Mouse (Mus musculus) lung, postnatal 14 days (tissue): ENCODE results near the gene Arid2.

Experiments used
- DNase-seq: peaks from one replicate; pipeline ENCODE4 v3.0.0; 2021

The Arid2 gene

DNA sequence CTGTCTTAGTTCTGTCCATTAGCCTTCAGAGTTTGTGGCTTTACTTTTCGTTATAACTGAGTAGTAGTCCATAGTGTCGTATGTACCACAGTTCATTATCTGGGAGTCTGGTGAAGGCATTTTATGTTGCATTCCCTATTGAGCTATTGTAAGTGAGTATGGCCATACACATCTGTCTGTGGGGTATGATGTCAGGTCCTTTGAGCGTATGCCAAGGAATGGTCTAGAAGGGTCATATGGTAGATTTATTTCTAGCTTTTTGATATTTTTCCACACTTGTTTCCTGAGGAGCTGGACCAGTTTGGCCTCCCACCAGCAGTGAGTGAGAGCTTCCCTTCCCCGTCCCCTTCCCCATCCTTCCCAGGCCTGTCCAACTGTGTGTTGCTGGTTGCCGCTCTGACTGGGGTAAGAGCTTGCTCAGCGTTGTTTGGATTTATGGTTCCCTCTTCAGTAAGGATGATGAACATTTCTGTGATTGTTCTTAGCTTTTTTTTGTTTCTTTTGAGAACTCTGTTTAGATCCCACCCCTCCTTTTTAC is 58.1 kb downstream of the Arid2 start:
- no peak for DNase-seq

DNA sequence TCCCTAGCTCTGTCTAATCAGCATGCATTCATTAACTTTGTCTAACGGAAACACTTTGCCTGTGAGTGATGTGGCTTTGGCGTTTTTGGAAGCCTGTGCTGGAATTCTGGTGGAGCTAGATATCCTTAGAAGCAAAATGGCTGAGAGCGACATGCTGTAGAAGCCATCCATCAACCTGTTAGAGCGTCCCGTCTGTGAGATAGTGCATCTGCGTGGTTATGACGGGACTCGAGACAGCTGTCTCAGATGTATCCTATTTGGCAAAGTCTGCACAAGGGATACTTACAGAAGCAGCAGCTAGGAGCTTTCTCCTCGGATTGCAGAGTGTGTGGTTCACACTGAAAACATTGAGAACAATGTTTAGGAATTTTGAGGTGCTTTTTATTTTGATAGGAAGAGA is 64.1 kb downstream of the Arid2 start:
- DNase-seq, result no peak

DNA sequence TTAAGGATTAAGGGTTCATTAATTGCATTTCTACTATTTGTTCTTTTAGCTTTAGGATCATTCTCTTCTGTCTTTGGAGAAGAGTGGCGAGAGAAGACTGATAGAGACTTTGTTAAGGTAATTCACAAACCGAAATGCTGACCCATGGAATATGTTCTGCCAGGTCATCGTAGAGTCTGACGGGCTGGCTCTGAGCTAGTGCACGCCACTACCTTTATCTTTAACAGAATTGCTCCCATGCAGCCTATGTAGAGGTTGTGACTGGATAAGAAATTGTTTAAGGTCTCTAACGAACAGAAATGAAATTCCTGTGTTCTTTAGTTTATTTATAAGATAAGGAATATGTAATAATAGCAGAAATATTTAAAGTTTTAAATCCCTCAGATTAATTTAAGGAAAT is 71.6 kb downstream of the Arid2 start:
- DNase-seq, result no peak

DNA sequence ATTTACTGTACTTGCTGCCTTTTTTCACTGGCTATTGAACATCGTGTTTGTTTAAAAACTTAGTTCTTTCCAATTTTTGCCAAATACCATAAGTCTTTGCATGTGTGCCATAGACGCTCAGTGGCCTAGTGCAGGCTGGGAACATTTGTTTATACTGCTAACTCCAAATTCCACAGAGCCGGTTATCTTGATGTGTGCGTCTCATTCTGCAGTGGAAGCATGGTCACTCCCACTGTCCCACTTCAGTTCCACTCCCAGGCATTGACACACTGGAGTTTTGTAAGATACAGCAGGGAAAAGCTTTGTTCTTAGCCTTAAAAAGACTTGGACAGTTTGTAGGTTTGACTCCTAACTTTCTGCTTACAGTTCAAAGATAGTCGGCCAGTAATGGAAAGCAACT is 73.3 kb downstream of the Arid2 start:
- no peak for DNase-seq

DNA sequence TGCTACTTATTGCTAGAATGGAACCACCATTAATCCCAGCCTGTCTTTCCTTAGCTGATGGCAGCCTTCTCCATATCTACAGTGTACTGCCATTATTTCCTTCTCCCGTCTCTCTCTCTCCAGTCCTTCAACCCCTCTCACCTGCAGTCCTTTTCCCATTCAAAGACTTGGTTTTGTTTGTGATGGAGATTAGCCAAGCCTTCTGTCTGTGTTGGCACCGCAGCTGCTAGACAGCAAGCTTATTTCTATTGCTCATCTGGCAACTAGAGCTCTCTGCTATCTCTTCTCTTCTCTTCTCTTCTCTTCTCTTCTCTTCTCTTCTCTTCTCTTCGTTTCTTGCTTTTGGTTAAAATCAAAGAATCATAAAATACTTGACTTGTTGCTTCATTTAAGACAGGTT is 78.0 kb downstream of the Arid2 start:
- DNase-seq, result no peak

DNA sequence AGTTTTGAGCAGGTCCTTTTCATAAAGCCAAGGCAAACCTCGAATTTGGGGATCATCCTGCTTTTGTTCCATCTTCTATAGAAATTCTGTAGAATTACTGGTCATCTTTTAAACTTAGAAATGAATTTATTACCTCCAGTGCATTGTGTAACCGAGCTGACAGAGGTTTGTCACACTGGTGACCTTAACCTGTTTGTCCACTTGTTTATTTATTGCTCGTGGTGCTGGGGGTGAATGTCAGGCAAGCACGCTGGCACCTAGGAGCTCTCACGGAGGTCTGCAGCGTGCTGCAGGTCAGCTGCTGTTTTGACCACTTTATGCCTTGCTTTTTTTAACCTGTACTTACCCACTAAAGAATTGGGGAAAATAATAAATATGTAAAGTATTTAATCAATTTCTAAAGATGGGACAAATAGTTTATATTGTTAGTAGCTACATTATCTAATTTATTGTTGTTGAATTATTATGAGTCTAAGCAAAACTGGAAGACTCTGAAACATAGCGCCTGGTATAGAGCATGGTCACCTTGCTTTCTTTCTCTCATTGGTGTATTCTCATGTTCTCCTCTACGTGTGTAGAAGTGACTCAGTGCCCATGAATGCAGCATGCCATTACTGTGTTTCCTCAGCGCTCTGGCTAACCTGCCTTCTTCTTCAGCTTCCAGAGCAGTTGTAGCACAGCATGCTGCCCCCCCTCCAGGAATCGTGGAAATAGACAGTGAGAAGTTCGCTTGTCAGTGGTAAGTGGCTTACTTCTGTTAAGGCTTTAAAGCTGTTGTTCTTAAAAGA is 79.1 kb downstream of the Arid2 start:
- no peak for DNase-seq

DNA sequence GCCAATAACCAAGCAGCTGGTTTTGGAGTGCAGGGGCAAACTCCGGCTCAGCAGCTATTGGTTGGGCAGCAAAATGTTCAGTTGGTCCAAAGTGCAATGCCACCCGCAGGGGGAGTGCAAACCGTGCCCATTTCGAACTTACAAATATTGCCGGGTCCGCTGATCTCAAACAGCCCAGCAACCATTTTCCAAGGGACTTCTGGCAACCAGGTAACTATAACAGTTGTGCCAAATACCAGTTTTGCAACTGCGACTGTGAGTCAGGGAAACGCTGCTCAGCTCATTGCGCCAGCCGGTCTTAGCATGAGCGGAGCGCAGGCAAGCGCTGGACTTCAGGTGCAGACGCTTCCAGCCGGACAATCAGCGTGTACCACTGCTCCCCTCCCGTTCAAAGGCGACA is 84.0 kb downstream of the Arid2 start:
- no peak for DNase-seq

DNA sequence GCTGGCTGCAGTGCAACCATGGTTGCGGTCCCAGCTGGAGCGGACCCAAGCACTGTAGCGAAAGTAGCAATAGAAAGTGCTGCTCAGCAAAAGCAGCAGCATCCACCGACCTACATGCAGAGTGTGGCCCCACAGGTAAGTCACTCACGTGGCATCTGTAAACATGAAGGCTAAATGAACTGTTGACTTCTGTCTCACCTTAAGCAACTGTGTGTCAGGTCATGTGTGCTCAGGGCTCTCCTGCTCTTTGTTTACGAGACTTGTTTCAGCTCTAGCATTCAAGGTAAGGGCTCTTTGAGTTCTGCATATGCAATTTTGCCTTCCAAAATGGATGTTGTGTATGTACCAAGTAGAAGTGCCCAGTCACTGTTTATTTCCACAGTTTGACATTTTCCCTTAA is 85.3 kb downstream of the Arid2 start:
- no peak for DNase-seq

DNA sequence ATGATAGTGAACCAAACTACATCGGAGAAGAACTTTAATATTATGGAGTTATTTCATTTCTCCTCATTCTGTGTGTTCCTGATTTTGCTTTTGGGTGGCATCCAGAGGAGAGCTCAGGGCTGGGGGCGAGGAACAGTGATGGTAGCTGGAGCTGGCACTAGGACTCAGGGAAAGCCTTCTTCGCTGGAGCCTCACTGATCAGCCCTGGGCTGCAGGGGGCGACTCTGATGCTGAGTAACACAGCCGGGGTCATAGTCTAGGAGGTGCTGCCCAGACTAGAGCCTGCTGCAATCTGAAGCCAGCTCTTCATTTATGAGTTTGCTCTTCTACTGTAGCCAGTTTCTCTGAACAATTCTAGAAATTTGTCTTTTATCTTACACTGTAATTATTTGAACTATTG is 85.8 kb downstream of the Arid2 start:
- peak; percentile 13 for DNase-seq

DNA sequence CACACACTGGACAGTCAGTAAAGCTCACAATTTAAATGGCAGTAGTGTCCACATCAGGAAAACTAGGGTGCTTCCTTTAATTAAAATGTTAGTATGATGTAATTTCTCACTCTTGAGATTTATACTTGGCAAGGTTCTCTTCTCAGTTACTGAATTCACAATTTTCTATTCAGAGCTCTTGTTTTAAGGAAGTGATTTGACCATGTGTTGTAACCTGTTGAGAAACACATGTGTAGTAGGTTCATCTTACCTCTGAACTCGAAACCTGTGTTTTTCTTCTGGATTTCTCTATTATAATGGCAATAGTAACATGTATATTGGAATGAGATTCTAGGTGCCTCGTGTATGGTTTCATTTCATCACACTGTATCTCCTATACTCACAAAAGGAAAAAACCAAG is 88.9 kb downstream of the Arid2 start:
- DNase-seq, result no peak

DNA sequence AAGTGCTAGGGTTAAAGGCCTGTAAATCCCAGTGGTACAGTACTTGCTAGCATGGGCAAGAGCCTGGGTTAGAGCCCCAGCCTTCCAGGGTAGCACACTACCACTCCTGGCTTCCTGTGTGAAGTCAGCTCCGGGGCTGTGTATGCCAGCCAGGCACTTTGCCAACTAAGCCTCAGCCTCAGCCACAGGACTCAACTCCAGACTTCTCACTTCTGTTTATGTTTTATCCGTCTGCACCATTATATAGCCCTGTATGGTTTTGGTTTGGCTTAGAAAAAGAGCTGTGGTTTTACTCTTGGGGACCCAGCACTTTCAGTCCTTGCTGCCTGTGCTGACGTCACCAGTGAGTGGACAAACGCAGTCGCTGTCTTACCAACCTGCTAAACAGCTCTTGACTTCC is 89.9 kb downstream of the Arid2 start:
- peak; percentile 50 for DNase-seq

DNA sequence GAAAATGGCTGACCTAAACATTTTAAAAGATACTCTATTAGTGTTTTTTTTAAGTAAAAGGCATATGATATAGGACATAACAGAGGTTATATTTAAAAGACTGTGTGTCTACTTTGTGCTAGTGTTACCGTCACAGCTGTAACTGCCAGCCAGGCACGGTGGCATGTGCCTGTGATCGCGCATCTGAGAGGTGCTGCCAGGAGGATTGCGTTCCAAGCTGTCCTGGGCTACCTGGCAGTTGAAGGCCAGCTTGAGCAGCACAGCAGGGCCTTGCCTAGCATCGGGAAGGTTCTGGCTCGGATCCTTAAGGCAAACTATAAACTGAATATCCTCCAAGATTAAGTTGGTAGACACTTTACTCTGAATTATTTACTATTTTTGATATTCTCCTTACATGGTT is 90.4 kb downstream of the Arid2 start:
- DNase-seq, result no peak

DNA sequence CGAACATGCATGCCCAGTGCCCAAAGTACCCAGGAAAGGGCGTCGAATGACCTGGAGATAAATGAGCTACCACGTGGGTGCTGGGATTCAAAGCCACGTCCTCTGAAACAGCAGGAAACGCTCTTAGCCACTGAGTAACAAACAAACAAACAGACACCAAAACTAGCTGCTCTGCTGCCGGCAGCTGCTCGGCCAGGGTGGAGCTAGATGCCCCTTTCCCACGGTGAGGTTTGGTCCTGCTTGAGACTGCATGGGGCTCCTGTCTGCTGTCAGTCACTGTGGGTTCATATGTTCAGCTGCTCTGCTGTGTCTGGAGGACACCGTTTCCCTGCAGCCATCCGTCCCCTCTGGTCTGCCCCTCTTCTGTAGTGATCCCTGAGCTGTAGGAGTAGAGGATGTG is 94.9 kb downstream of the Arid2 start:
- DNase-seq, result no peak

DNA sequence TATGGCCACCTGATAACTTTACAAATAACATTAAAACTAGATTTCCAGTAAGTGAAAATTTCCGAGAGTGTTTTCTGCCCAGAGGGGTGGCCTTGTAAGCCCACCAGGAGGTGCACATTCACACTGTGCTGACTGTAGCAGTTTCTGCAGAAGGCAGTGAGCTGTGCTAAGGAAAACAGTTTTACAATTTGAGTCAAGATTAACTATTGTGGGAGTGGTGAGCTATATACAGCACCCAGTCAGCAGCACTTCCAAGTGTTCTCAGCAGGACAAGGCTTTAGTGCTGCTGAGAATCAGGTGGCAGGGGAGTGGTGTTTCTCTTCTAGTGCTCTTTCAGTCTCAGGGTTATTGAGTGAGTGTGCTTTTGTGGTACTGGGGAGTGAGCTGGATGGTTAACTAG is 101.2 kb downstream of the Arid2 start:
- DNase-seq, result no peak

DNA sequence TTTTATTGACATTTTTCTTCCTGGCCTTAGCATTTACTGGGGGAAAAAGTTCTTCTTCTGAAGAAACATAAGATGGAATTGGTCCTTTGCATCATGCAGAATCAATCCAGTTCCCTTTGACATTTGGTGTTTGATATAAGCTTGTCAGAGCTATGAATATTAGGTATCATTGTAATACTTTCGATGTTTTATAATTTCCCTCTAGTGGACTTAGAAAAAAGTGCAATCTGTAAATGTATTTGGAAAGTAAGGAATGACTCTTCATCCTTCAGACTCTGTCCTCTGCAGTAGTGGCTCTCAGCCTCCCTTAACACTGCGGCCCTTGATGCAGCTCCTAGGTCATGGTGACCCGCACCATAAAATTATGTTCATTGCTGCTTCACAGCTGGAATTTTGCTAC is 105.6 kb downstream of the Arid2 start:
- no peak for DNase-seq

DNA sequence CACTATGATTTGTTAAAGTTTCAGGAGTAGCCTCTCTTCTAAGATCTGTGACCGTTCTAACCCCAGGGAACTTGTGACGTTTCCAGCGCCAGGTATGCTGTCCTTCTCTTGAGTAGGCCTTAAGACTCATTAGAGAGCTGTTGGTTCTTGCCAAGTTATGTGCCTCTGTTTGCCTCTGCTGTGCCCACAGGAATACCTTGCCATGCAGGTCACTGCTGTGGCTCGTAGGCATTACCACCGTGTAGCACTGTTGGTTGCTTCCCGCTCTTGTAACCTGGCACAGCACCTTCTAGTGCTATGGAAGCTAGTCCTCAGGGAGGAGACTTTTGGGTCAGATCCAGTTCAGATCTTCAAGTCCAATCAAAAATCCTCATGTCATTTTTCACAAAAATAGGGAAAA is 107.8 kb downstream of the Arid2 start:
- DNase-seq, result peak; percentile 25

DNA sequence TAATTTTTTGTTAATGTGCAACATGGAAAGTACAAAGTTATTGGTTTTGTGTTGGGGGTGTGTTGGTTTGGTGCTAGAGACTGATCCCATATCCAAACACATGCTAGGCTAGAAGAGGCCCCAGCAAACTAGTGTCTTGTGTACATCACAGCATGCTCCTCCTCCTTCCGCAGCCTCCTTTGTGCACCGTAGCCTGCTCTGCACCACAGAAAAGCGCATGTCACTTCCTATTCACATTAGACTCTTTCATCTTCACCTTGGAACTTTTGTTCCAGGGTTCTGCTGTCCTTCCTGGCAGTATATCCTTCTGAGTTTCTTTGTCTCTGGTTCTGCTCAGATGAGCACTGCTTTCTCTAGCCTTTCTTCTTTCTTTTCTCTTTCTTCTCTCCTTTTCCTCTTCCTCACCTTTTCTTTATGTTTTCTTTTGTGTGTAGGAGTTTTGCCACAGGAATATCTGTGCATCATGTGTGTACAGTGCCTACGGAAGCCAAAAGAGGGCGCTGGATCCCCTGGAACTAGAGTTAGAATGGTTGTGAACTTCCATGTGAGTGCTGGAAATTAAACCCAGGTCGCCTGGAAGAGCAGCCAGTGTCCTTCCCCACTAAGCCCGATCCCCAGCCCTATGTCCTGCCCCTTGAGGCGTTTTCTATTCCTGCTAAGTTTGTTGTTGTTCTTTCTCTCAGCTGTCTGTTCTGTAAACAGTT is 109.5 kb downstream of the Arid2 start:
- DNase-seq, result no peak

DNA sequence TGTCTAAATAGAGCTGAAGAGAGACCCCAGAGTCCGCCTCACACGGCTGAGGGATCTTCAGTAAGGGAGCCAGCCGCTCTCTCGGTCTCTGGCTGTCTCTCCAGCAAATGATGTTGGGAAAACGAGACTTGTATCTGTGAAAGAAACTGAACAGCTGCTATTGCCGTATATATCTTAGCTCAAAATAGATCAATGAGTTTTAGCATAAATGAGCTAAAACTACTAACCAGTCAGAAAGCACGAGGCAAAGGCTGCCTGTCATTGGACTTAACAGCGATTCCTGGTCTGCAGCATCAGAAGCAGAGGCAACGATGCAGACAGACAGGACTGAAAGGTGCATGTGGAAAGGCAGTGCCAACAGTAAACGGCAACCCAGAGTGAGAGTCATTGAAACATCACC is 111.0 kb downstream of the Arid2 start:
- no peak for DNase-seq

DNA sequence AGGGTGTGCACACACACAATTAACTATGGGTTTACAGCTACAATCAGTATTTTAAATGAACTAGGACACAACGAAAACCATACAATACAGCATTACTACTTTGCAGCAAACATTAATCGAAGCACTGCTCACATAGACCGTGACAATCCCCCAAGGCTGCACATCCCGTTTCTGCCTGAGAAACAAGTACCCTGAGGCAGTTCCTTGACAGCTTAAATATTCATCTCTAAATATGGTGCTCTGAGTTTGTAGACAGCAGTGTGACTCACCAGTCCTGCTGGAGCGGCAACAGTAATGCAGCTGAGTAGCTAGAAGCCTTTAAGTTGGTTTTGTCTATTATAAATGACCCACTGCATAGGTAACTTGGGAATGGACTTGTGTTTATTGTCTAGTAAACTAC is 118.2 kb downstream of the Arid2 start:
- no peak for DNase-seq

DNA sequence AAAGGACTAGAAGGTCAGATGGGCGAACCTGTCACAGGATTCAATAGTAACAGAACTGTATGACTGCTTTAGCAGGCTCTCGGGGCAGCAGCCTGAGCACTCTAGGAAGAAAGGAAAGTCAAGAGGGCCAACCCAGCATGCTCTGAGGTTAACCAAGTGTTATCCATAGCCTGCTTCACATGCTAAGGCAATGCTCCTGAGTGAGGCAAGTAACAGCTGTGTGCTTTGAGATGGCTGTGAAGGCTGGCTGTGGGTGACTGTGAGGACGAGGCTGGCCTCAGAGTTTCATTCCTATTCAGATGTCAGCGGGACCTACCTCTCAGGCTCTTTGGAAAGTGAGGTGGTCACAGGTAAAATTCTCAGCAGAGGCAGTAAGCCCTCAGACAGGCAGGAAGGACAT is 118.9 kb downstream of the Arid2 start:
- no peak for DNase-seq

DNA sequence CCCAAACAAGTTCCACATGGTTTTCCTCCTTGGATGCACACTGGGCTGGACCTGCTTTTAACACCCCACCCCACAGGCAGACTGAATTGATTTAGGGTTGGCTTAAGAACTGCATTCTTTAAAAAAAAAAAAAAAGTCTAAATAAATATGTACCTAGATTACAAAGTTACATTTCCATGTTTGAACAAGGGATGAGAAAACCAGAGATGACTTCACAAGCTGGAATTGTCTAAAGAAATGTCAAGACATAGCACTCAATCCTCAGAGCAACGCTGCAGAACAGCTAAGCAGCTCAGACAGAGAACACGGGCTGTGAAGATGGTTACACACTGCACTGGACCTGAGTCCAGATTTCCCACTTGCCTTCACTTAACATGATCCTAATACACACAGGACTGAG is 119.8 kb downstream of the Arid2 start:
- DNase-seq, result no peak

DNA sequence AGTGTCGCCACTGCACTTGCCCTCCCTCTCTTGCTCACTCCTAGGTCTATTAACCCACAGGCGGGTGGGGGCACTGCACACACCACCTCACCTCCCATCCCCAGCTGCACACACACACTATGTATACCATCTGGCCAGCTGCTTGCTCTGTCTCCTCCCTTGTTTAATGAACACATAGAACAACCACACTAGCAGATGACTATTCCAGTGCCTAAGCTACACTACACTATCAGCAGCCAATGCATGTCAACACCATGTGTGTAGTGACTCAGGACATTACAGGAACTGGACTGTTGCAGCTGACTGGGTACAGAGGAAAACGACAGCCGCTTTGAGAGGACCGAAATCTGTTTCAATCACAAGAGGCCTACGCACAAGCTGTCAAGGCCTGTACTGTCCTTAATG is 121.4 kb downstream of the Arid2 start:
- DNase-seq, result no peak

DNA sequence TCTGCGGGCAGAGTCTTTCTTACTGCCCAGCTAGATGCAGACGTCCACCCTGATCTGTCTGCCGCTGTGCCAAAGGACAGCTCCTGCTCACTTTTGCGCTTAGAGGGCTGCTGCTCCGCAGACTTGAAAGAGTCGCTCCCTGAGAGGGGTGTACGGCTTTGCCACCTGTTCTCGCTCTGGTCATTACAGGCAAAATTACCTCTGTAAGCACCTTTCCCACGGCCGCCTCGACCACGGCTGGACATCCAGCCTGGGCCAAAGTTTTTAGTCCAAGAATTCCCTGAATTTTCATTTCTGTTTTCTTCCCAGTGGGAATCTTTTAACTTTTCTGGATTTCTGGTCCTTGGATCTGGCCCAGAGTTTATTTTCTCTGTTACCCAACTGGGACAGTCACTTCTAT is 130.8 kb downstream of the Arid2 start:
- DNase-seq, result no peak

DNA sequence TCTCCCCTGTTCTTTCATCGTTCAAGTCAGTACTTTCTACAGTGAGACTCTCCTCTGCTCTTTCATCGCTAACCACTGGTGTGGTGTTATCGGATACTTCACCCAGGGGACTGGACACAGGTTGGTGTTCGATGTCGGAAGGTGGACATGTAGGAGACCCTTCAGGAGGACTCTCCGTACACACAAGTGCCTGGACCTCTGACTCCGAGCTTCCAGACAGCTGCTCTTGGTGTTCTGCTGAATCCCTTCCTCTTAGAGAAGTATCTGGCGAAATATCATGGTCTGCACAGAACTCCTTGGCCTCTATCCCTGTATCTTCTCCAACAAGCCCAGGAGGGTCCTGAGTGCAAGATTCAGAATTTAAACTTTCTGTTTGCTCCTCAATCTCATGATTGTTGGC is 132.6 kb downstream of the Arid2 start:
- DNase-seq, result no peak

DNA sequence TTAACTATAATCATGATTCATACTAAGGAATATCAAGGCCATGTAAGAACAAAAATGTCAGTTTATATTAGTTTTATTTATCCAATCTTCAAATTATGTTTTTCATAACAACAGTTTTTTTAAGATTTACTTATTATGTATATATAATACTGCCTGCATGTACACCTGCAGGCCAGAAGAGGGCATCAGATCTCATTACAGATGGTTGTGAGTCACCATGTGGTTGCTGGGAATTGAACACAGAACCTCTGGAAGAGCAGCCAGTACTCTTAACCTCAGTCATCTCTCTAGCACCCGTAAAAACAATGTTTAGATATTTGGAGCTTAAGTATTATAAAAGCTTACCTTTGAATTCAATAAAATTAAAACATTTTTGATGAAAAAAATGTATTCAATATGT is 146.9 kb downstream of the Arid2 start:
- DNase-seq, result no peak
